Mouse (Mus musculus): ENCODE measurements around the gene Cd9. TPM values are rescaled to one million over a fixed set of nuclear protein-coding genes. Genes with fewer than 3 reads are reported as not detected.

Gene Cd9
- total and polyA plus RNA-seq, 3 experiments, result 51.6 to 97.7 (median 67.2) TPM

- DNase-seq, result peak in 1 of 2 experiments; percentile 19
- TF ChIP-seq POLR2A (IDR thresholded peaks at IDR 0.05; ENCODE audit: insufficient read depth, low read depth, low read length) (no peak), EP300 (IDR thresholded peaks at IDR 0.05; ENCODE audit: insufficient read depth, low read depth, low read length) (no peak), CTCF (IDR thresholded peaks at IDR 0.05) (no peak)
- no peaks in the 10 kb centered on the region for H3K27me3 ChIP-seq (ENCODE audit: control insufficient read depth, insufficient read depth, low read length)
- H3K36me3 ChIP-seq (ENCODE audit: control insufficient read depth, insufficient read depth, low read length), result no peaks in the 10 kb centered on the region
- peaks cover 9% of the 10 kb centered on the region for H3K4me1 ChIP-seq (ENCODE audit: control insufficient read depth, insufficient read depth, low read length)
- H3K4me3 ChIP-seq, result no peak overlapping the region
- intact Hi-C loops (cut with DNase I), result loop anchor here (5.0 kb wide), 2 partner anchors 68 to 93 kb away; no protein-coding TSS in a partner anchor
- 84% methylated on average over 3 of the region's 3 CpGs for WGBS
- no peak overlapping the region for H3K9ac ChIP-seq (ENCODE audit: low read depth, low read length)
- no peak overlapping the region for H3K27ac ChIP-seq
- no peaks in the 10 kb centered on the region for H3K79me2 ChIP-seq (replicated peaks; ENCODE audit: control insufficient read depth, insufficient read depth, low read length)
Observed at GRCm38 (mm10) chr6:125509783-125510182, 15.2 kb upstream of the Cd9 start.

GRCm38 (mm10) chr6:125506427-125506826, 11.8 kb upstream of the Cd9 start:
- H3K79me2 ChIP-seq (replicated peaks; ENCODE audit: control insufficient read depth, insufficient read depth, low read length), result no peaks in the 10 kb centered on the region
- intact Hi-C loops (cut with DNase I), result no loop called here
- H3K27ac ChIP-seq, result no peak overlapping the region
- no peaks in the 10 kb centered on the region for H3K4me1 ChIP-seq (ENCODE audit: control insufficient read depth, insufficient read depth, low read length)
- 92% methylated on average over 4 of the region's 4 CpGs for WGBS
- no peaks in the 10 kb centered on the region for H3K36me3 ChIP-seq (ENCODE audit: control insufficient read depth, insufficient read depth, low read length)
- TF ChIP-seq POLR2A (IDR thresholded peaks at IDR 0.05; ENCODE audit: insufficient read depth, low read depth, low read length) (no peak), CTCF (IDR thresholded peaks at IDR 0.05) (no peak), EP300 (IDR thresholded peaks at IDR 0.05; ENCODE audit: insufficient read depth, low read depth, low read length) (no peak)
- no peak overlapping the region for H3K9ac ChIP-seq (ENCODE audit: low read depth, low read length)
- no peaks in the 10 kb centered on the region for H3K27me3 ChIP-seq (ENCODE audit: control insufficient read depth, insufficient read depth, low read length)
- H3K4me3 ChIP-seq, result no peak overlapping the region
- no peak for DNase-seq

GRCm38 (mm10) chr6:125504622-125505355, 10.2 kb upstream of the Cd9 start:
- H3K4me3 ChIP-seq, result no peak overlapping the region
- no peak overlapping the region for H3K9ac ChIP-seq (ENCODE audit: low read depth, low read length)
- H3K27ac ChIP-seq, result no peak overlapping the region
- DNase-seq, result no peak
- H3K4me1 ChIP-seq (ENCODE audit: control insufficient read depth, insufficient read depth, low read length), result no peaks in the 10 kb centered on the region
- 75% methylated on average over 3 of the region's 3 CpGs for WGBS
- intact Hi-C loops (cut with DNase I), result no loop called here
- TF ChIP-seq POLR2A (IDR thresholded peaks at IDR 0.05; ENCODE audit: insufficient read depth, low read depth, low read length) (no peak), CTCF (IDR thresholded peaks at IDR 0.05) (0 out of 2 replicates have a peak, but pooled peaks have one; percentile 9)
- H3K79me2 ChIP-seq (replicated peaks; ENCODE audit: control insufficient read depth, insufficient read depth, low read length), result no peaks in the 10 kb centered on the region
- H3K27me3 ChIP-seq (ENCODE audit: control insufficient read depth, insufficient read depth, low read length), result no peaks in the 10 kb centered on the region
- H3K36me3 ChIP-seq (ENCODE audit: control insufficient read depth, insufficient read depth, low read length), result no peaks in the 10 kb centered on the region

DNA sequence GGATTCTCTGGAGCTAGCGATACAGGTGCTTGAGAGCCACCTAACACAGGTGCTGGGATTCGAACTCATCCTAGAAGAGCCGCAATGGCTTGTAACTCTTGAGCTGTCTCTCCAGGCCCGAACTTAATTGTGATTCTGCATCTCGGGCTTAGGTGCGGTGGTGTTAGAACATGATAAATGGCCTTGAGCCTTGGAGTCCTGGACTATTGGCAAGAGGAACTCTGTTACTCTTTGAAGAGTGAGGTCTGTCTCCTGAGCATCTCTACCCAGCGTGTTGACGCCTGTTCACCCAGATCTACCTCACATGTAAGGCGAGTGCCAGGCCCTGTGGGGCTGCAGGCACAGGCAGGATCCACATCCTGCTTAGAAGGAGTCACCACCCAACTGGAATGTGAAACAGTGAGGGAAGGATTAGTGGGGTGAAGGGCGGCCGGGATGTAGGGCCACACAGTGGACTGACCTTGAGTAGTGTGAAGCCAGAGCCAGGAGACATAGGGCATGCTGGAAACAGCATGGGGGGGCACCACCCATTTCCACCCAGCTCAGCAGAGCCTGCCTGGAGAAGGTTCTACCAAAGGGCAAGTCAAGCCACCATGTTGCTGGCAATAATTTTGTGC, 8.7 kb upstream of the Cd9 start:
- no peak for TF ChIP-seq CTCF (IDR thresholded peaks at IDR 0.05)
- TF ChIP-seq EP300 (IDR thresholded peaks at IDR 0.05; ENCODE audit: insufficient read depth, low read depth, low read length), result no peak
- WGBS, result 93% methylated on average over 11 of the region's 11 CpGs
- Histone ChIP-seq H3K27ac (no peak overlapping the region), H3K4me1 (ENCODE audit: control insufficient read depth, insufficient read depth, low read length) (no peaks in the 10 kb centered on the region), H3K9ac (ENCODE audit: low read depth, low read length) (no peak overlapping the region), H3K4me3 (no peak overlapping the region), H3K36me3 (ENCODE audit: control insufficient read depth, insufficient read depth, low read length) (no peaks in the 10 kb centered on the region), H3K27me3 (ENCODE audit: control insufficient read depth, insufficient read depth, low read length) (no peaks in the 10 kb centered on the region), H3K79me2 (replicated peaks; ENCODE audit: control insufficient read depth, insufficient read depth, low read length) (no peaks in the 10 kb centered on the region)
- intact Hi-C loops (cut with DNase I), result no loop called here
- DNase-seq, result no peak

- DNase-seq, result peak; percentile 28 to 34
- H3K27ac ChIP-seq, result no peak overlapping the region
- no peak overlapping the region for H3K9ac ChIP-seq (ENCODE audit: low read depth, low read length)
- no peaks in the 10 kb centered on the region for H3K27me3 ChIP-seq (ENCODE audit: control insufficient read depth, insufficient read depth, low read length)
- intact Hi-C loops (cut with DNase I), result loop anchor here (1.0 to 2.0 kb wide), 3 partner anchors 72 to 107 kb away; no protein-coding TSS in a partner anchor
- 22% methylated on average over 5 of the region's 5 CpGs for WGBS
- H3K79me2 ChIP-seq (replicated peaks; ENCODE audit: control insufficient read depth, insufficient read depth, low read length), result no peaks in the 10 kb centered on the region
- peaks cover 1% of the 10 kb centered on the region for H3K4me1 ChIP-seq (ENCODE audit: control insufficient read depth, insufficient read depth, low read length)
- H3K36me3 ChIP-seq (ENCODE audit: control insufficient read depth, insufficient read depth, low read length), result no peaks in the 10 kb centered on the region
- no peak overlapping the region for H3K4me3 ChIP-seq
- TF ChIP-seq CTCF (IDR thresholded peaks at IDR 0.05) (peak; percentile 80), POLR2A (IDR thresholded peaks at IDR 0.05; ENCODE audit: insufficient read depth, low read depth, low read length) (no peak), EP300 (IDR thresholded peaks at IDR 0.05; ENCODE audit: insufficient read depth, low read depth, low read length) (0 out of 2 replicates have a peak, but pooled peaks have one; percentile 5)
Observed at GRCm38 (mm10) chr6:125498062-125498461, 3.5 kb upstream of the Cd9 start.

GRCm38 (mm10) chr6:125496417-125496816, 1.8 kb upstream of the Cd9 start:
- Histone ChIP-seq H3K36me3 (ENCODE audit: control insufficient read depth, insufficient read depth, low read length) (no peaks in the 10 kb centered on the region), H3K4me1 (ENCODE audit: control insufficient read depth, insufficient read depth, low read length) (peaks cover 6% of the 10 kb centered on the region), H3K79me2 (replicated peaks; ENCODE audit: control insufficient read depth, insufficient read depth, low read length) (no peaks in the 10 kb centered on the region), H3K27me3 (ENCODE audit: control insufficient read depth, insufficient read depth, low read length) (no peaks in the 10 kb centered on the region), H3K27ac (no peak overlapping the region), H3K9ac (ENCODE audit: low read depth, low read length) (no peak overlapping the region), H3K4me3 (no peak overlapping the region)
- intact Hi-C loops (cut with DNase I), result no loop called here
- no peak for TF ChIP-seq CTCF (IDR thresholded peaks at IDR 0.05)
- no peak for TF ChIP-seq EP300 (IDR thresholded peaks at IDR 0.05; ENCODE audit: insufficient read depth, low read depth, low read length)
- 95% methylated on average over 12 of the region's 12 CpGs for WGBS
- no peak for DNase-seq
